In the genomic region with DNA sequence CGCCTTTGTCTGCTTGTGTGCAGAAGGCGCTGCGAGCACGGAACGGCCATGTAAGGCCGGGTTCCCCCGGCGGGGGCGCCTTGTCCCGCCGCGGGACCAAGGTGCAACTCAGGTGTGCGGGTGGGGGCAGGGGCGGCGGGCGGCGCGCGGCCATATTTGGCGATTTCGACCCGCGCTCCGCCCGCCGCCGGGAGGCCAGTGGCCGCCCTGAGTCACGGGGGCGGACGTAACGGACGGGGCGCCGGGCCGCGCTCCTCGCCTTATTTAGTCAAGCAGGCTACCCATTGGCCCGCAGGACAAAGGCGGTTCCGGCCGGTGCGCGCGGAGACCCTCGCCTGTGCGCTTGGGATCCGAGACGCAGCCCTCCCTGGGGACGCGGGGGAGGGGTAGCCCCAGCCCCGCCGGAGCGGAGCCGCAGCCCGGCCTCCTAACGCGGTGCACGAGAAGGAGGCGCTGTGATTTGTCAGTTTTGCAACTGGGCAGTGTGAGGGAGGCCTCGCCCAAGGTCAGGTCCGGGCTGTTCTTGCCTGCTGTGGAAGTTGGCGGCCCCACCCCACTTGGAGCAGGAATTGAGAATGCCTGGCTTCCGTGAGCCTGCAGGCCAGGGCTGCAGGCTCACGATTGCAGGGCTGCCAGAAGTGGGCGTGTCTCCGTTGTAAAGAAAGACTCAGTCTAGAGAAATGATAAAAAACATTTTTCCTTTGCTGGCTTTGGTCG, we compare ENCODE assay signal across 8 mouse cellular contexts. TPM values are rescaled to one million over a fixed set of nuclear protein-coding genes. Genes with fewer than 3 reads are reported as not detected.
DNase-seq lines count a peak whose midpoint lies in the region; ATAC-seq and TF ChIP-seq lines count a peak whose summit lies in the region.

No protein-coding gene starts in this region.

- H3K4me2 ChIP-seq in heart, embryonic 15.5 days, result peak overlapping the region; percentile 90
- H3K4me2 ChIP-seq in liver, embryonic 16.5 days (ENCODE audit: low read depth, low read length), result peak overlapping the region; percentile 100
- peak overlapping the region; percentile 92 for H3K4me2 ChIP-seq in neural tube, embryonic 12.5 days (replicated peaks)

- peak; percentile 88 for DNase-seq in CD4-positive helper T cell, adult 2 months (ENCODE audit: low read depth, low spot score)
- DNase-seq in fibroblast of lung, adult 2 months (ENCODE audit: low read depth), result peak; percentile 81
- DNase-seq in kidney, postnatal 25 days, result peak; percentile 91 to 98

- peak overlapping the region; percentile 88 for H3K27ac ChIP-seq in bone marrow macrophage, adult 2 months (ENCODE audit: insufficient read depth, low read depth, low read length)
- H3K27ac ChIP-seq in heart, embryonic 15.5 days, result peak overlapping the region; percentile 96
- peak overlapping the region; percentile 88 for H3K27ac ChIP-seq in liver, embryonic 16.5 days (ENCODE audit: low read length)
- H3K27ac ChIP-seq in neural tube, embryonic 12.5 days, result peak overlapping the region; percentile 99
- H3K27ac ChIP-seq in testis, adult 2 months (ENCODE audit: control insufficient read depth, insufficient read depth, low read depth, low read length), result peak overlapping the region; percentile 98

- WGBS in heart, embryonic 15.5 days, result under 1% methylated on average over 68 of the region's 68 CpGs
- under 1% methylated on average over 68 of the region's 68 CpGs for WGBS in liver, embryonic 16.5 days (ENCODE audit: insufficient replicate concordance)
- under 1% methylated on average over 68 of the region's 68 CpGs for whole genome bisulfite sequencing in neural tube, embryonic 12.5 days

- peaks cover 41% of the 10 kb centered on the region for H3K4me1 ChIP-seq in bone marrow macrophage, adult 2 months (ENCODE audit: control insufficient read depth, insufficient read depth, low read length)
- peaks cover 47% of the 10 kb centered on the region for H3K4me1 ChIP-seq in heart, embryonic 15.5 days (replicated peaks)
- H3K4me1 ChIP-seq in liver, embryonic 16.5 days (ENCODE audit: control insufficient read depth, low read depth, low read length), result peaks cover 62% of the 10 kb centered on the region
- peaks cover 47% of the 10 kb centered on the region for H3K4me1 ChIP-seq in neural tube, embryonic 12.5 days
- peaks cover 30% of the 10 kb centered on the region for H3K4me1 ChIP-seq in testis, adult 2 months (ENCODE audit: control insufficient read depth, insufficient read depth, low read length)

- H3K27me3 ChIP-seq in heart, embryonic 15.5 days, result no peaks in the 10 kb centered on the region
- peaks cover 18% of the 10 kb centered on the region for H3K27me3 ChIP-seq in liver, embryonic 16.5 days (ENCODE audit: control insufficient read depth, insufficient read depth, low read depth, low read length)
- 0 out of 2 replicates have a peak, but pooled peaks cover 3% of the 10 kb centered on the region for H3K27me3 ChIP-seq in neural tube, embryonic 12.5 days (replicated peaks)
- H3K27me3 ChIP-seq in testis, adult 2 months (ENCODE audit: control insufficient read depth, insufficient read depth, low read length), result no peaks in the 10 kb centered on the region

- peaks cover 4% of the 10 kb centered on the region; the same call in 1 of the 2 replicates for H3K36me3 ChIP-seq in heart, embryonic 15.5 days
- peaks cover 5% of the 10 kb centered on the region for H3K36me3 ChIP-seq in liver, embryonic 16.5 days (ENCODE audit: control insufficient read depth, insufficient read depth)
- peaks cover 13% of the 10 kb centered on the region for H3K36me3 ChIP-seq in neural tube, embryonic 12.5 days
- H3K36me3 ChIP-seq in testis, adult 2 months (ENCODE audit: control insufficient read depth, insufficient read depth, low read length), result no peaks in the 10 kb centered on the region

- peak; percentile 83 for ATAC-seq in heart, embryonic 15.5 days (replicated peaks; ENCODE audit: insufficient number of reproducible peaks, insufficient read depth, low FRiP score, low read depth)
- ATAC-seq in liver, embryonic 16.5 days (ENCODE audit: low read depth), result peak; percentile 26
- ATAC-seq in neural tube, embryonic 12.5 days (ENCODE audit: low FRiP score, low read depth), result peak; percentile 61

- H3K4me3 ChIP-seq in bone marrow macrophage, adult 2 months (ENCODE audit: insufficient read depth, low read length), result peak overlapping the region; percentile 73
- peak overlapping the region; percentile 88 for H3K4me3 ChIP-seq in heart, embryonic 15.5 days
- H3K4me3 ChIP-seq in liver, embryonic 16.5 days (ENCODE audit: low read depth, low read length), result peak overlapping the region; percentile 83
- peak overlapping the region; percentile 100 for H3K4me3 ChIP-seq in neural tube, embryonic 12.5 days
- peak overlapping the region; percentile 94 for H3K4me3 ChIP-seq in testis, adult 2 months (ENCODE audit: control insufficient read depth, low read depth, low read length)

- peak overlapping the region; percentile 81 for H3K9ac ChIP-seq in heart, embryonic 15.5 days
- peak overlapping the region; percentile 96 for H3K9ac ChIP-seq in liver, embryonic 16.5 days (ENCODE audit: low read depth, low read length)
- peak overlapping the region; percentile 100 for H3K9ac ChIP-seq in neural tube, embryonic 12.5 days

- no peak for TF ChIP-seq CTCF in bone marrow macrophage, adult 2 months (IDR thresholded peaks at IDR 0.05; ENCODE audit: low read depth, low read length)
- no peak for TF ChIP-seq CTCF in testis, adult 2 months (IDR thresholded peaks at IDR 0.05; ENCODE audit: control insufficient read depth, insufficient read depth, insufficient replicate concordance, low read depth, low read length)

- no peak for TF ChIP-seq POLR2A in bone marrow macrophage, adult 2 months (IDR thresholded peaks at IDR 0.05; ENCODE audit: borderline replicate concordance, low read depth, low read length)
- TF ChIP-seq POLR2A in testis, adult 2 months (IDR thresholded peaks at IDR 0.05; ENCODE audit: control insufficient read depth, low read depth, low read length), result peak; percentile 35; the same call in 1 of the 2 replicates

- no peaks in the 10 kb centered on the region for H3K9me3 ChIP-seq in heart, embryonic 15.5 days (replicated peaks)
- no peaks in the 10 kb centered on the region for H3K9me3 ChIP-seq in liver, embryonic 16.5 days (replicated peaks; ENCODE audit: control insufficient read depth, low read length)
- no peaks in the 10 kb centered on the region for H3K9me3 ChIP-seq in neural tube, embryonic 12.5 days

RNA-seq across cellular contexts. Expression of a gene that starts 1.8 kb away (rescaled TPM):
- 2,086 and 2,131 TPM in 2 replicates for polyA plus RNA-seq in bone marrow macrophage, adult 2 months (2012; ENCODE audit: insufficient read depth, insufficient read length, missing spikeins)
- polyA plus RNA-seq in heart, embryonic 15.5 days (2015; fragmentation: Nextera tagmentation; extraction: Ambion mirVana), result 921 and 1,308 TPM in 2 replicates
- 531 and 545 TPM in 2 replicates for polyA plus RNA-seq in liver, embryonic 16.5 days (2015; fragmentation: Nextera tagmentation; extraction: Ambion mirVana)
- 3,655 and 3,681 TPM in 2 replicates for polyA plus RNA-seq in neural tube, embryonic 12.5 days (2016; fragmentation: Nextera tagmentation; extraction: Ambion mirVana)
- 670 and 672 TPM in 2 replicates for polyA plus RNA-seq in testis, adult 2 months (2012; rRNA removed)

RNA-seq across cellular contexts. Expression of a gene that starts 11.2 kb away (rescaled TPM):
- polyA plus RNA-seq in bone marrow macrophage, adult 2 months (2012; ENCODE audit: insufficient read depth, insufficient read length, missing spikeins), result not detected in 2 replicates
- polyA plus RNA-seq in heart, embryonic 15.5 days (2015; fragmentation: Nextera tagmentation; extraction: Ambion mirVana), result 0.42 and 0.66 TPM in 2 replicates
- polyA plus RNA-seq in liver, embryonic 16.5 days (2015; fragmentation: Nextera tagmentation; extraction: Ambion mirVana), result not detected in 2 replicates
- polyA plus RNA-seq in neural tube, embryonic 12.5 days (2016; fragmentation: Nextera tagmentation; extraction: Ambion mirVana), result 1.1 and 1.6 TPM in 2 replicates
- 1.6 and 2.1 TPM in 2 replicates for polyA plus RNA-seq in testis, adult 2 months (2012; rRNA removed)

RNA-seq across cellular contexts. Expression of a gene that starts 28.4 kb away (rescaled TPM):
- 10.4 and 13.1 TPM in 2 replicates for polyA plus RNA-seq in bone marrow macrophage, adult 2 months (2012; ENCODE audit: insufficient read depth, insufficient read length, missing spikeins)
- 27.0 and 38.0 TPM in 2 replicates for polyA plus RNA-seq in heart, embryonic 15.5 days (2015; fragmentation: Nextera tagmentation; extraction: Ambion mirVana)
- 6.0 and 6.5 TPM in 2 replicates for polyA plus RNA-seq in liver, embryonic 16.5 days (2015; fragmentation: Nextera tagmentation; extraction: Ambion mirVana)
- polyA plus RNA-seq in neural tube, embryonic 12.5 days (2016; fragmentation: Nextera tagmentation; extraction: Ambion mirVana), result 51.0 and 53.4 TPM in 2 replicates
- 57.8 and 67.1 TPM in 2 replicates for polyA plus RNA-seq in testis, adult 2 months (2012; rRNA removed)

Comparison
In these comparisons a context has a peak if more than half of its experiments do, and no peak if none do; other contexts are left out.
1. Peak in every context shown above with its lines: DNase-seq, ATAC-seq, H3K4me3 ChIP-seq and H3K27ac ChIP-seq.
2. ATAC-seq: peak in every context shown above with its lines; median percentile 83 in heart, embryonic 15.5 days; 61 in neural tube, embryonic 12.5 days; 26 in liver, embryonic 16.5 days.